Mouse (Mus musculus) layer of hippocampus, adult 9-10 months (tissue): ENCODE data around the gene Erc1.
"Not testable (repeated sequence)": the region's sequence is repeated elsewhere in the genome, so short reads cannot be mapped to it uniquely, and the experiment has no call there.

Experiments
- DNase-seq: peaks from one replicate; pipeline ENCODE4 v3.0.0; 2022; ENCODE audit warnings: low spot score

Gene Erc1

GRCm38 (mm10) chr6:119711649-119712305 lies 136.2 kb downstream of the Erc1 start:
- DNase-seq, result no peak

DNA sequence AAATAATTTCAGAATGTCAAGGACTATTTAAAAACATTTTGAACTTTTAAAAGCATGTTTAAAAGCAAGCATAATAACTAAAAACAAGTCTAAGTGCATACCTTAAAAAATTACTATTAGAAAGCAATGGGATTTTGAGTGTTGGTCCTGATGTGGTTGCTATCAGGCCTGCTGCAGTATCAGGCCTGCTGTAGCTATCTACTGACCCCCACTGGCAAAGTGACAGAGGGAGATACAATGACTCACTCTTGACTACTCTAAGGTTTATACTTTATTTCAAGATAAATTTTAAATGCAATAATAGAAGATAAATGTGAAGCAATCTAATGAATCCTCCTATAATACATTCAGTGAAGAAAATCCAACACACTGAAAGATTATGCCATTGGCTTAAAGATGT lies 138.4 kb downstream of the Erc1 start:
- no peak for DNase-seq

DNA sequence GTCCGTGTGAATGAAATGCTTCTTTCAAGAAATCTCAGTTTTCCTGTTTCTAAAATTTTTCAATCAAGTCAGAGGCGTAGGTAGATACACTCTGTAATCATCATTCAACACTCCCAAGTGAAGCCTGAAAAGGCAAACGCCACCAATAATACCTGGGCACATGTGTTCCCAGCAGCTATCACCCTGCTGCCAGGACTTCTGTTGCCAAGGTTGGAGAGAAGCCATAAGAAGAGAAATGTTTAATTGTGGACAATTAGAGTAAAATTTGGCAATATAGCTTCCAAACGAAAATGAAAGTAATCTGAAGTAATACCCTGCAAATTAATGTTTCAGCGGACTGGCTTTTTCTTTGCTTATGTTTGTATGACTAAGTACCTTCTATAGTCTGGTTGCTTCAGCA lies 140.1 kb downstream of the Erc1 start:
- no peak for DNase-seq

DNA sequence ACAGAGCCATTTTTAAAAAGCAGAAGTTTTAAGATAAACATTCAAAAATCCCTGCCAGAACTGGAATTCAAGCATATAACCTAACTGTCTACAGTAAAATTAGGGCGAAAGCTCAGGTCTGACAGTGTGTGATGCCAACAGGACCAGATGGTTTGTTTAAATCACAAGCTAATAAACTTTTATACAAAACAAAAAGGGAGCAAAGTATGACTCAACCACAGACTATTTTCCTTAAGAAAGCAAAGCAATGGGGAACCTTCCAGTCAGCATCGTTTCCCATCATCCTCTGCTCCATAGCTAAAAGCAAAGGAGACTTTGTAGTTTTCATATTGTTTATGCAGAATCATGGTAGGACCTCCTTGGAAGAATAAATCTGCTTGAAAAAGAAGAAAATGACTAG lies 143.1 kb downstream of the Erc1 start:
- DNase-seq, result no peak

GRCm38 (mm10) chr6:119692754-119693153 lies 155.2 kb downstream of the Erc1 start:
- no peak for DNase-seq

- DNase-seq, result no peak
Observed at GRCm38 (mm10) chr6:119686470-119686869, 161.5 kb downstream of the Erc1 start.

DNA sequence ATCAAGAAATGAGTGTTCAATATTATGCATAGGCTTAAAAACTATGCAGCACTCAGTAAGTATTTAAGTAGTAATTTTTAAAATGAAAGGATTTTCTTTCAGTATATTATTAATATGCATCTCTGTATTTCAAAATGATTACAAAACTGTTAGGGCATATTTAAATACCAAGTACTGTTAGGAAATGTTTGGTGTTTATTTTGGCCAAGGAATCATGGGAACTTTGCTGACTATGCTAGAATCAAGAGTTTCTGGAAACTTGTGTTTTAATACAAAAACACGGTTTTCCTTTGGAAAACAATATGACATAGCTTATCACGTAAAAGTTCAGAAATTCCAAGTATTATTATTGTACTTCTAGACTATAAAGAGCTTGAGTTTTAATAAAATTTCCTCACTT lies 167.2 kb downstream of the Erc1 start:
- DNase-seq, result no peak

GRCm38 (mm10) chr6:119674811-119675209 lies 173.2 kb downstream of the Erc1 start:
- DNase-seq, result no peak

DNA sequence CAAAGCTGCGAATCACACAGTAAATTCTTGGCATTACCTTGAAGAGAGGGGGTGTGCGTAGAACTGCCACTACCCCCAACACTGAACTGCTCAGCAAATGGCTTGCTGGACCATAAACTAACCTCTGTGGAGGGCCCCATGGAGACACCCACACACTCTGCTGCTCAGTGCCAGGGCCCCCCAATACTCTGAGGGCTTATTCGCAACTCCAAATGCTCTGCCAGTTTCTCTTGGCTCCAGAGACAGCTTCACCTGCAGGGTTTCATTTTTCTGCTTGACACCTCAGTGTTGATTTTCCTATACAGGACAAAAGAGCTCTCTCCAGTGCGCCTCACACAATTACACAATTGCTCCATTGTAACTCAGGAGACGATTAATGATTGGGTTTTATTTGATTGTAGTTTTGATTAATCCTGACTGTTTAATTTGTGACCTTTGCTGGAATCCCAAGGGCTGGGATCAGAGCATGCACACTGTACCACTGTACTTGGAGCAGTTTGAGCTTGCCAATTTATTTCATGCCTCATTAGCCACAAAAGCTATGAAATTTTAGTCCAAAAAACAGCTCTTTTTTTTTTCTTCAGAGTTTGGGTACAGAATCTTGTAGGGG lies 173.7 kb downstream of the Erc1 start:
- no peak for DNase-seq

DNA sequence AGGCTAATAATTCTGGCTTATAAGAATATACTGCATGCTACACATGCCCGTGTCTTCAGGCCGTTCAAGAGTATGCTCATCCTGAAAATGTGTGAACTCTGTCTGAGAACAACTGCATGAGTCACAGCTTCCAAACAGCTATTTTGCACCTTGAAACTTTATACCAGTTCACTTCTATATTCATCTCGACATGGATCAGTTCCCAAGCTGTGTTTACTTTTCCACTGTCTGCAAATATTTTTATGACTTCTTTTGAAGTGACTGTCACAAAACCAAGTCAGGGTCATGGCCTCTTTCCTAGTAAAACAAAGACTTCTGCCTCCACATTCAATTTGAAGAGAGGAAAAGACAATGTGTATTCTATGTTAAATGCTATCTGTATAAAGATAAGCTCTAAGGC lies 178.2 kb downstream of the Erc1 start:
- DNase-seq, result no peak

DNA sequence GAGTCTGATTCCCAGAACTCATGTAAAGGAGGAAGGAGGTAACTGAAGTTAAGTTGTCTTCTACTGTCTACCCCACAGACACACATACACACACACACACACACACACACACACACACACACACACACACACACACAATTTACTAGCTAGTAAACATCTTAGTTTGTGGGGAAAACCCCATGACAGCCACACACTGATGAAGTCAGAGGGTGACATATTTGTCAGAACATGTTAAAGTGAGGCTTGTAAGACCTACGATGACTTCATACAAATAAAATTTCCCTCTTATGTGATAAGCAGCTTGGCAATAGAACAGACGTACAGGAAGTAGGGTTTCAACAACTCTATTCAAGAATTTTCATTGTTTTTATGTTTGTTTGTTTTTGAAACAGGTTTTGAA lies 185.0 kb downstream of the Erc1 start:
- no peak for DNase-seq

DNA sequence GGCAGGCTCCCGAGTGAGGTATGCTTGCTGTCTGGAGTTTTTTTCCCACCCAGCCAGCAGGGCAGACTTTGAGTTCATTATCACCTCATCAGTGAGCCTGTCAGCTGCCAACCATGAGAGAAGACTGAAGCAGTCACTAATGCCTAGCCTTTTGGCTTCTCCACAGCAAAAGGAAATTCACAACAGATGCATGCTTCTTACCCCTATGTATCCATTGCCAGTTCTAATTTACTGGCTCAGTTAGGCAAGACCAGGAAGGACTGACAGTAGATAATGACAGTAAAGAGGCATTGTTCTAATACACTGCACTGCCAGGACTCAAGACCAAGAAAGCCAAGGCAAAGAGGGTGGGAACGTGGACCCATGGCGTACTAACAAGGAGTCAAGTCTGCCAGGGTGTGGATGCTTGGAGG lies 186.9 kb downstream of the Erc1 start:
- DNase-seq, result no peak

GRCm38 (mm10) chr6:119658441-119658840 lies 189.5 kb downstream of the Erc1 start:
- DNase-seq, result no peak

DNA sequence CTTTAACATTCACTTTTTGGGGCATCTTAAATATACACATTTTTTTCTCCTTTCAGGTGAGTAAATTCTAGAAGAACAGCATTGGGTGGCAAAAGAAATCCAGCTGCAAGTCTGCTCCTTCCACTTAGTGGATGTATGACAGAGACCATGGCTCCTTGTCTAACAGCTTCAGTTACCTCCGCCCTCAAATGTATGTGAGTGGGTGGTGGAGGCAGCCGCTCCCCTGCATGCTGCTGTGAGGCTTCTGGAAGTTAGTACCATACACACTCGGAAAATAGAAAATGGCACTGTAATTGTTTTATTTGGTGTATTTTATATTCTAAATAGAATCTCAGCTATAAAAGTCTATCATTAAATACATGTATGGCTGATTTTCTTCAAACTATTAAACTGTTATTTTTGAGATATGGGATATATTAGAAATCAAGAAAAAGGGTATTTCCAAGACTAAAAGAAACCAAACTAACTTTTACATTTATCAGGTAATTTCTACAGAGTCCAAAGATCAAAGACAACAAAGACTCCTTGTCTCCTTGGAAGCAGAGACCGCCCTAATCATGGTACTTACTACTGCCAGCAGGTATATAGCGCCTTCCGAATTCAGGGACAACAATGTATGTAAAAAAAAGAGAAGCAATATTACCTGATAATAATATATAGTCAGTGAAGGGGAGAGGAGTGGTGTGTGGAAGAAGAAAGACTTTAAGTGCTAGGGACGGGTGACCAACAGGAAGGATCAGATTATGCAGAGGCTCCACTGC lies 190.4 kb downstream of the Erc1 start:
- no peak for DNase-seq

DNA sequence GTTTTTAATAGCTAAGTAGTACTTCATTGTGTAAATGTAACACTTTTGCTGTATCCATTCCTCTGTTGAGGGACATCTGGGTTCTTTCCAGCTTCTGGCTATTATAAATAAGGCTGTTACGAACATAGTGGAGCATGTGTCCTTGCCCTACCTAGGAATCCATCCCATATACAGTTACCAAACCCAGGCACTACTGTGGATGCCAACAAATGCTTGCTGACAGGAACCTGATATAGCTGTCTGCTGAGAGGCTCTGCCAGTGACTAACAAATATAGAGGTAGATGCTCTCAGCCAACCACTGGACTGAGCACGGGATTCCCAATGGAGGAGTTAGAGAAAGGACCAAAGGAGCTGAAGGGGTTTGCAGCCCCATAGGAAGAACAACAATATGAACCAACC lies 193.2 kb downstream of the Erc1 start:
- DNase-seq, result not testable (repeated sequence)

- no peak for DNase-seq
Observed at GRCm38 (mm10) chr6:119643880-119644460, 204.0 kb downstream of the Erc1 start.

- DNase-seq, result no peak
Observed at GRCm38 (mm10) chr6:119643178-119643728, 204.7 kb downstream of the Erc1 start.

GRCm38 (mm10) chr6:119642718-119643117 lies 205.2 kb downstream of the Erc1 start:
- DNase-seq, result no peak

GRCm38 (mm10) chr6:119635629-119636028 lies 212.3 kb downstream of the Erc1 start:
- no peak for DNase-seq

GRCm38 (mm10) chr6:119630622-119631021 lies 217.3 kb downstream of the Erc1 start:
- no peak for DNase-seq

DNA sequence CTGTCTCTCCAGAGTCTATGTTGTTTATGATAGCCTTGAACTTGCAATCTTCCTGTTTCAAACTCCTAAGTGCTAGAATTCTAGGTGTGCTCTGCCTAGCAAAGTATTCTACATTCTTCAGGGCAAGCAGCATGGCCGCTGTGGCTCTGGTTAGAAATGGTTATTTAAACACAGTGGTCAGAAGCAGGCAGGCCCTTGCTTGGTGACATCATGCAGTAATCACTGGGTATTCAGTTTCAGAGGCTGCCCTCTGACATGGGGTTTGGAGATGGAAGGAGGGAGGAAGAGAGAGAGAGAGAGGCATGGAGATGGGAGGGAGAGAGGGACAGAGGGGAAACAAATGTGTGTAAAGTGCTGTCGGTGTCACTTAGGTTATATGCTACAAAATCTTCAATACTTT lies 246.6 kb downstream of the Erc1 start:
- no peak for DNase-seq

- no peak for DNase-seq
Observed at GRCm38 (mm10) chr6:119595440-119595839, 252.5 kb downstream of the Erc1 start.

DNA sequence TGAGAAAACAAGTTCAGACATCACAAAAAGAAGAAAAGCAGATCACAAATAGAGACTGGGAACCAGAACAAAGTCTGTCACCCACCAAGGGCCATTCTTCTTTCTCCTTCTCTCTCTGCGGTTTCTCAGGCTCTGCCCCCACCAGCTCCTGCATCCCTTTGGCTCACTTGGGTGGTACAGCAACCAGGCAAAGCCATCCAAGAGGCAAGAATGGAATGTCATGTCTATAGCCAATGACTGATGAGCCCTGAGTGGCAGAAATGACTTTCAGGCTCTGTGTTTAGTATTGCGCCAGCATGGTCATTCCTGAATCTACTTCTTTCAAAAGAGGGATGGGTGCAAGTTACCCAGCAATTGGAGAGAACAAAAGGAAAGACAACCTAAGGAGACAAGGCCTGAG lies 257.1 kb downstream of the Erc1 start:
- DNase-seq, result no peak
